Mouse (Mus musculus): ENCODE measurements around the gene Krt86. TPM values are rescaled to one million over a fixed set of nuclear protein-coding genes. Genes with fewer than 3 reads are reported as not detected.
"Not testable (repeated sequence)": the region's sequence is repeated elsewhere in the genome, so short reads cannot be mapped to it uniquely, and the experiment has no call there.

Krt86 gene
- total RNA-seq, 1 experiment from 2014 or later: not detected

GRCm38 (mm10) chr15:101492718-101493117, 19.4 kb downstream of the Krt86 start:
- DNase-seq: no peak

GRCm38 (mm10) chr15:101493713-101494112, 20.4 kb downstream of the Krt86 start:
- DNase-seq: no peak

- no peak for DNase-seq
These were observed 20.9 kb downstream of the Krt86 start for GRCm38 (mm10) chr15:101494203-101494602.

- no peak for DNase-seq
These were observed 22.0 kb downstream of the Krt86 start for GRCm38 (mm10) chr15:101495266-101495665.

GRCm38 (mm10) chr15:101497181-101497580, 23.9 kb downstream of the Krt86 start:
- peak; percentile 82 for DNase-seq

- no peak for DNase-seq
These were observed 33.8 kb downstream of the Krt86 start for GRCm38 (mm10) chr15:101506896-101507758.

GRCm38 (mm10) chr15:101508247-101508646, 35.0 kb downstream of the Krt86 start:
- DNase-seq: no peak

- not testable (repeated sequence) for DNase-seq
These were observed 43.9 kb downstream of the Krt86 start, which contains the start of gene Gm49425 for GRCm38 (mm10) chr15:101517161-101517560. Gene Gm49425 (minus strand): TSS chr15:101517261.

- DNase-seq: peak; percentile 85
These were observed 46.5 kb downstream of the Krt86 start for GRCm38 (mm10) chr15:101519792-101520191.

GRCm38 (mm10) chr15:101522556-101523232, 49.4 kb downstream of the Krt86 start:
- DNase-seq: no peak

Other genes starting within 250 kb of the Krt86 start
- gene Grasp, start 249.3 kb upstream of the Krt86 start, total RNA-seq (2021): 20.7 and 29.7 TPM in 2 replicates
- gene Nr4a1, start 219.2 kb upstream of the Krt86 start, total RNA-seq (2021): 357 and 680 TPM in 2 replicates
- 64.4 and 97.1 TPM in 2 replicates for gene Atg101, start 189.2 kb upstream of the Krt86 start, total RNA-seq (2021)
- gene 6030408B16Rik, start 180.3 kb upstream of the Krt86 start, total RNA-seq (2021): 2.1 and 2.4 TPM in 2 replicates
- 0.74 and 1.1 TPM in 2 replicates for gene Krt80, start 103.3 kb upstream of the Krt86 start, total RNA-seq (2021)
- gene Krt7, start 62.4 kb upstream of the Krt86 start, total RNA-seq (2021): 1.4 and 2.3 TPM in 2 replicates
- not detected in 2 replicates for gene Krt87, start 34.7 kb upstream of the Krt86 start, total RNA-seq (2021)
- not detected in 2 replicates for gene Krt88, start 25.7 kb upstream of the Krt86 start, total RNA-seq (2021)
- gene Krt81, start 9.7 kb upstream of the Krt86 start, total RNA-seq (2021): not detected in 2 replicates
- not detected in 2 replicates for gene Krt83, start 18.0 kb downstream of the Krt86 start, total RNA-seq (2021)
- not detected in 2 replicates for gene Gm49425, start 43.8 kb downstream of the Krt86 start, total RNA-seq (2021)
- not detected in 2 replicates for gene Krt84, start 59.3 kb downstream of the Krt86 start, total RNA-seq (2021)
- not detected in 2 replicates for gene Krt82, start 77.2 kb downstream of the Krt86 start, total RNA-seq (2021)
- gene Krt90, start 89.5 kb downstream of the Krt86 start, total RNA-seq (2021): not detected in 2 replicates
- gene Krt75, start 100.4 kb downstream of the Krt86 start, total RNA-seq (2021): not detected in 2 replicates
- gene Gm5414, start 154.7 kb downstream of the Krt86 start, total RNA-seq (2021): not detected in 2 replicates
- not detected in 2 replicates for gene Gm5478, start 173.9 kb downstream of the Krt86 start, total RNA-seq (2021)
- gene Krt6b, start 206.8 kb downstream of the Krt86 start, total RNA-seq (2021): not detected in 2 replicates
- not detected in 2 replicates for gene Krt6a, start 220.8 kb downstream of the Krt86 start, total RNA-seq (2021)
- gene Krt5, start 239.4 kb downstream of the Krt86 start, total RNA-seq (2021): not detected in 2 replicates